Mouse (Mus musculus) olfactory bulb, adult 2 months (tissue): ENCODE measurements around the gene BC035044.
"Not testable (repeated sequence)": the region's sequence is repeated elsewhere in the genome, so short reads cannot be mapped to it uniquely, and the experiment has no call there.

Experiments used
- CTCF ChIP-seq: fragments of 200-500 bp; IDR thresholded peaks from 2 replicates; pipeline ENCODE4 v1.5.1; 2012; ENCODE audit warnings: low read depth, mild to moderate bottlenecking, low read length, moderate library complexity; ENCODE audit not compliant: insufficient read depth
- POLR2A ChIP-seq: fragments of 200-500 bp; IDR thresholded peaks from 2 replicates; pipeline ENCODE4 v1.6.1; 2012; ENCODE audit warnings: mild to moderate bottlenecking, low read depth, low read length, moderate library complexity; ENCODE audit not compliant: insufficient read depth

- not testable (repeated sequence) for TF ChIP-seq CTCF, POLR2A
Observed at GRCm38 (mm10) chr6:128887091-128887790, 3.7 kb downstream of the BC035044 start, which contains the start of gene Clec2i.
